Mouse (Mus musculus) gastrocnemius, postnatal 36 days (tissue): ENCODE measurements around the gene Pfkp. TPM values are rescaled to one million over a fixed set of nuclear protein-coding genes. Genes with fewer than 3 reads are reported as not detected.

Experiments used
- DNase-seq, 2 experiments: peaks; one replicate each; pipeline ENCODE4 v3.0.0; 2022
- intact Hi-C: fragments of 180-260 bp; cut with DNase I; formaldehyde crosslinking; loops from one replicate; pipeline ENCODE4 v1.15.1; 2025
- long read RNA-seq, 2 experiments: library from polyadenylated mRNA; stranded (forward); transcript quantifications; one replicate each; pipeline ENCODE4 v2.0.0; 2021
- total RNA-seq, 2 experiments: library from RNA; stranded (reverse); gene quantifications; 2 replicates each; pipeline ENCODE4 v1.2.3; 2021

The Pfkp gene
- total RNA-seq = 1 to 10 TPM; 3.5 to 5.4 TPM
- long read RNA-seq, experiment 1, full-length matches to known transcripts = 2 of 2 reads
- long read RNA-seq, experiment 1, partial matches to known transcripts = 0 of 2 reads
- long read RNA-seq, experiment 1, other reads (novel, unspliced or antisense) = 0 of 2 reads
- long read RNA-seq, experiment 2, full-length matches to known transcripts = 4 of 4 reads
- long read RNA-seq, experiment 2, partial matches to known transcripts = 0 of 4 reads
- long read RNA-seq, experiment 2, other reads (novel, unspliced or antisense) = 0 of 4 reads

DNA sequence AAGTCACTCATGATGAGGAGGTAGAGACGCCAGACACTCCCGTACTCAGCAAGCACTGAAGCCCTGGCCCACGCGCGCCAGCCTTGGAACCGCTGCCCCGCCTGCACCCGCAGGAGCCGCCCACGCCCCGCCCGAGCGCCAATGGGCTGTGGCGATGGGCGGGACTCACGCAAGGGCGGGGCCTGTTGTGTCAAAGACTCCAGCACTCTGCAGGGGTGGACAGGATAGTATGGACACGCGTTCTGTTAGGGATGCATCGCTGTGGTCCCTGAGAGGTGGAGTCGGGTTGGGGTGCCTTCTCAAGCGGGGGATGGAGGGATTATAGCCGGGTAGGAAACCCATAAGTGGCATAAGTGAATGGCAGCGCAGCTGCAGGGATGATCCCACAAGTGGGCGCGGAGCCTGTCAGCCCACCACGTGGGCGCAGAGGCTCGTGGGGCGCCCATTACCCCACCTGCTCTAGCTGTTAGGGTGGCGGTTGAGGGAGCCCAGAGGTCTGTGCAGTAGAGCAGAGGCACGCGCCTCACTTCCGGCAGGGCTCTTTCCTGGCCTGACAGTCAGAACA lies at the start of gene Pfkp:
Pfkp (minus strand) TSS at position 109 of the 565 bp plus-strand sequence.
- DNase-seq = peak; percentile 82 to 90
- intact Hi-C loops = no loop called here

DNA sequence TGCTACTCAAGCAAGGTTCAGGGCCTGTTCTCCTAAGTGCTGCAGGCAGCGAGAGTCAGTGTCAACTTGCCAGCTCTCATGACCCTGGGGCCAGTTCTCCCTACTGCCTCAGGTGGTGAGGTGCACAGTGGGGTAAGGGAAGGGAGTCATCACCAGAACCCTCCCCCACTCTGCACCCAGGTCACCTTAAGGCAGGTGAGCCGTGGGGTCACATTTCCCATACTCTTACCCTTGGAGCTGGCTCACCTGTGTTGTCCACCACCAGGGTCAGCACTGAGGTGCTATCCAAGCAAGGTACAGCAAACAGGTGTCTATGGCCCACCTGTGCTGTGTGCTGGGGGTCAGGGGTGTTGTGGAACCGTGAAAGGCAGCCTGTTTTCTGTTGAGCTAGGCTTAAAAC lies 42.0 kb upstream of the Pfkp start:
- DNase-seq = no peak
- intact Hi-C loops = no loop called here

DNA sequence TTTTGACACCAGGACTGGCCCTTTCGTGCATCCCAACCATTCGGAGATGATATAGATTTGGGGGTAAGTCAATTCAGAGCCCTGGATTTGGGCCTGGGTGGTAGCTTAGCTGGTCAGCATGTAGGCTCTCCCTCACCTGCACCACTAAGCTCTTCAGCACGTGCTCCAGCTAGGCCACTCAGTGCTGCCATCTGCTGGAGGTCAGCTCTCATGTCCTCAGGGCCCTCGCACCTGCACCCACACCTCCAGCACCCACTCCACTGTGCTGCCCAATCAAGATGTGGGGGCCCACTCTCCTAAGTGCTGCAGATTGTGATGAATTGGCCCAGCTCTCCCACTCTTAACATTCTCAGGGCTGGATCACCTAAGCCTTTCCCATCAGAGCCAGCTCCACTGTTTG lies 41.4 kb upstream of the Pfkp start:
- intact Hi-C loops = no loop called here
- peak in 1 of 2 experiments; percentile 18 for DNase-seq

DNA sequence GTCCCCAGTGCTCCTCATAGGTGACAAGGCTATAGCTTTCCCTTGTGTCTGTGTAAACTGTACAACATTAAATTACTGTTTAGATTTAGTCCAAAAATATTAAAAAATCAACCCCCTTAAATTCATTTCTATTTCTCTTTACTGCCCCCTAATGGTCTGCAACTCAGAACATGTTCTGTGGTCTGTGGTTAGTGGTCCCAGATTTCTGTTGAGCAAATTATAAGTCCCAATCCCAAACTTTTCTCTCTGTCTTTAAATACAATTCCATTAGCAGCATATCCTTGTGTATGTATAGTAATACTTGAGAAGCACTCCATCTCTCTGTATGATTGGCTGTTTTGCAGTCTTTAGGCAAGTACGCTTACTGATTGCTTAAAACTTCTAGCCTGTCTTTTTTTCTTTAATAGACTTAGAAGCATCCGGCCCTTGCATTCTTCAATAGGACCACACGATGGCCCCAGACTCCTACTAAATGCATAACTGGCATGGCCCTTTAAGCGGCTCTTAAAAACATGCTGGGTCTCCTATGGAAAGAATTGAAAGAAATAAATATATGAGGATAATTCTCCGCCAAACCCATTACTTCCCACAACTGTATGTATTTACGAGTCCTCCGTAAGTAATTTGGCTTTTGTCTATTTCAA lies 40.3 kb upstream of the Pfkp start:
- no peak for DNase-seq
- intact Hi-C loops = no loop called here

DNA sequence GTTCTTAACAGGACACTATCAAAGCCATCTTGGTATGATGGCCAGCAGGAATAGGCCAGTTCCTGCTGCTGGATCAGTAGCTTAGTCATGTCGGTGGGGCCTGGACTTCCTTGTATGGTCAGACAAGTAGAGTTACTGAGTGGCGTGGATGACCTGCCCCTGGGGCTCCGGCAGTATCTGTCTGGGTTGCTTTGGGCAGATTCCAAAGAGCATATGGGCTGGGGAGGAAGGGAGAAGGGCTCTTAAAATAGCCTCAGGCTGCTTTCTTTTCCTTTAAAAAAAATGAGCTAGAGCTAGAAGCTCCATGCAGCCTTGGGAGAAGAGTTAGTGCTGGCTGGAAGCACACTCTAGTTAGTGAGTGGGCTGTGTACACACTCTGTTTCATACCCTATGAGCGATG lies 18.3 kb upstream of the Pfkp start:
- no peak for DNase-seq
- intact Hi-C loops = no loop called here

DNA sequence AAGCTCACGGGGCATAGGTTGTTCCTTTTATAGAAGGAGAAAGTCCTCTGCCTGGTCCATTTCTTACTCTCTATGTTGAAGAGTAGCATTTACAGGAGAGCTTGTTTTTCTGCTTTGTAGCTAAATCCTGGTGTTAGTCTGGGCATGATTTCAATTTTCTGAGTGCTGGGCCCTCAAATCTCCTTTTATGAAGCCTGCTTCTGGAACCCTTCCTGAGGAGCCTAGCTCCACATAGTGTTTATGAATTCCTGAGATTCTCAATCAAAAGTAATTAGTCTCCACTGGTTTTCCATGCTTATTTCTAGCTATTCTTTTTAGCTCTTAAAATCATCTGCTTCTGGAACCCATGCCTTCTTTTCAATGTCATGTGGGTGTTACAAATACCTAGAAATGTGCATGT lies 16.9 kb upstream of the Pfkp start:
- intact Hi-C loops = no loop called here
- no peak for DNase-seq

DNA sequence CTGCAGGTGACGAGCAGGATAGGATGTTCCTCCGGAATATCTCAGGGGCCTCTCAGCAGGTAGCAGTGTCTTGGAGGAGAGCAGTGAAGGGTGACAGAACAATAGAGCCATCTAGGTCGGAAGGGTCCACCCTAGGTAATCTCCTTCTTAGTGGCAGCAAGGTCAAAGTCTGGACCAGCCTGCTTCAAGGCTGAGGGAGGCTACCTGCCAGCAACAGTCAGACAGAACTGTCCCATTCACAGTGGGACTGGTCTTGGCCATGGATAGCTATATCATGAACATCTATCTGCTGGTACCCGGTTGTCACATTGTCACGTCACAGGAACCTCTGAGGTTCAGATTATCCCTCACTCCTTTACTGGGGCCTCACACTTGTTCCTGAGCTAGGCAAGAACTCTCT lies 15.6 kb upstream of the Pfkp start:
- intact Hi-C loops = no loop called here
- DNase-seq = no peak

DNA sequence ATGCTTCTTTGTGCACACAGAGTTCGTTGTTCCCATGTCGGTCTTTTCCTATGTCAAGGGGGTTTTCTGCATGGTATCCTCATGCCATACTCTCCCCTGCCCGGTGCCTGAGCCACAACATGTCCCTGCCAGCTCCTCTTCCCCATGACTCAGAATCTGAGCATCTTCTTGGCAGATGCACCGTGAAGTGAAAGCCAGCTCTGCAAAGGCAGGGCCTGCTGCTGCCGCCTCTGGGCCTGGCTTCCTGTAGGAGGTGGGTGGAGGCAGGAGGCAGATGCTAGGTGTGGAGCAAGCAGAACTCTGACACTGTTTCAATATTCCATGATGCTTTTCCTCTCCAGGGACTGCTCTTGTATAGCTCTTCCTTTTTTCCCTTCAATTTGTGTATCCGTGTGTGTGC lies 10.7 kb upstream of the Pfkp start:
- no peak for DNase-seq
- intact Hi-C loops = no loop called here

DNA sequence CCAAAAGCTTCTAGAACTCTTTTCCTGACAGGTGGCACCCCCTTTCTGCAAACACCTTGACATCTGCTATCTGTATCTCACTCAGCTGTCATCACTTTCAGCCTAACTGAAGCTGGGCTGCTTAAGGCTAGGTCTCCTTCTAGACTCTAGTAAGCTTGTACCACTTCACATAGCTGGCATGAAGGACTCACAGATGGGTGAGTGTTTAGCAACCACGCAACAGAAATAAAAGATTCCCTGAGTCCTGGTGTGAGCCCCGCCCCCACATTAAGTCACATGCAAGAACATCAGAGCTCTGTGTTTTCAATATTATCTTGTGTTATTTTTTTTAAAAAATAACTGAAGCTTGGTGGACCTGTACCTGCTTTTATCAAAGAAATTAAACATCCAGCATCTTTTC lies 8.7 kb upstream of the Pfkp start:
- intact Hi-C loops = no loop called here
- no peak for DNase-seq

DNA sequence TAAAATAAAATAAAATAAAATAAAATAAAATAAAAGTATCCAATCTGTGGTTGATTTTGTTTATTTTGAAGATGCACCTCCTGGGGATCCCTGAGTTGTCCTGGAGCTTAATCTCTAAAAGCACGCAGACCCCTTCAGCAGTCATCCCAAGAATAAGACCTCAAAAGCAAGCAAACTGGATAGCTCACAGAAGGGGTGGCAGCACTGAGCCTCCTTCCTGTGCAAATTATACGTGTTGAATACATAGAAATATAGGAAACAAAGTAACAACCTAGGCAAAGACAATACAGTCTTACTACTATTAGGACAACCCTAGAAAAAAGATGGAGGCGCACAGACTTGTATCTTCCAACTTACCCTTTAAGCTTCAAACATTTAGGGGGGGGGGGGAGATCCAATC lies 965 bp upstream of the Pfkp start:
- DNase-seq = no peak
- intact Hi-C loops = no loop called here

DNA sequence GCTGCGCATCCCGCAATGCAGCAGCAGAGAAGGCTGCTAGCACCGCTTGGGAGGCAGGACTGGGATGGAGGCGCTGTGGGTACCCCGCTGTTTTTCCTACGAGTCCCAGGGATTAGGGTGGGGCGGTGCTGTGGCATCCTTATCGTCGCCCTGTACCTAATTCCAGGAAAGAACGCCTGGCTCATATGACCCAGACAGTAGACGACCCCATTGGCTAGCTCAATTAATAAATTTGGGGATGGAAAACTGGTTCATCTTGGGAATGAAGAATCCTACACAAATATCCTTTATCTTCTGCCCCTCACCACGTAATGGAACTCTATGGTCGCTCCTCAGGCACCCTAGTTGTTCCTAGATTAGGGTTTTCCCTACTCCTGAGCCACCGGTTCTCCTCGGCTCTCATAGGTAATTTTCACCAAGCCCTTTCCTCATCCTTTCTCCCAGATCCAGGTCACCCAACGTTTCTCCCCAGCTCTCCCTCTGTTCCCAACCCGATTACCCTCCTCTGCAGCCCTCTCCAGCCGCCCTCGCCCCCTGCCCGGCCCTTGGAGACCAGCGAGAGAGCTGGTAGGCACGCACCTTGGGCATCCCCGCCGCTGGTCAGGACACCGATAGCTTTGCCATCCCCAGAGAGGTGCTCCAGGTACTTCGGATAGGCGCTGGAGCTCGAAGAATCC lies 447 bp downstream of the Pfkp start:
- DNase-seq = no peak
- intact Hi-C loops = no loop called here

DNA sequence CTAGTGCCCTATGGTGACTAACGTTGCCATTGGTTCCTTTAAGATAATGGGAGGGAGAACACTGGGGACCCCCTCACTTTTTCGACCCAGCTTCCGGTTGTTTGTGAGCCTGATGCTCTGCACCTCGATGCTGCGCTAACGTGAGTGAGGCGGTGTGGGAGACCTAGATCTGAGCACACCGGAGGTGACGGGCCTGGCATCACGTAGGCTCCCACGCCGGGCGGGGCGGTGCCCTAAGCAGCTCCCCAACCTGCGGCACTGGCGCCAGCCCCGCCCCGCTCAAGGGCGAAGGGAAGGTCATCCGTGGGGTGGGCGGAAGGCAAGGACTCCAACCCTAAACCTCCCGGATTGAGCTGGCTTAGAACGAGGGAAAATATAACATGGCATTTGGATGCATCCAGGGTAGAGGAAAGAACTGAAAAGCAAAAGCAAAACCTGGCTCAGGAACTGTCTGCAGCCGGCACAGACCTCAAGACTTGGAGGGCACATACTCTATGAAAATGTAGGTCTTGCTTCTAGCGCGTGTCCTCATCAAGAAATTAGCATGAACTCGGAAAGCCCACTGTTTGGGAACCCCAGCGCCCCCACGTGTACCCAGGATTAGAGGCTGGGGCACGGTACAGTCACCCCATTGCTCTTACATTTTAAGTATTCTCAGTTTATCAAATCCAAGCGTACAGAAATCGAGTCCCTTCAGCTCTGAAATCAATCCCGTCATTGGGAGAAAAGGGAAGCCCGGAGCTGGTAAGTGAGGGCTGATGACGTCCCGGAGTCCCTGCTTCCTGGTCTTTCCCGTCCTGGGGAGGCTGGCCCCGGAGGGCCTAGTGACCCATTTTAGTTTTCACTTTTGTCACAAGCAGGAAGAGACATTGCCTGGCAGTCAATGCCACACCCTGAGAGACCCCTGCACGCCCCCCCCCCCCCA lies 1.2 kb downstream of the Pfkp start:
- intact Hi-C loops = no loop called here
- no peak for DNase-seq

DNA sequence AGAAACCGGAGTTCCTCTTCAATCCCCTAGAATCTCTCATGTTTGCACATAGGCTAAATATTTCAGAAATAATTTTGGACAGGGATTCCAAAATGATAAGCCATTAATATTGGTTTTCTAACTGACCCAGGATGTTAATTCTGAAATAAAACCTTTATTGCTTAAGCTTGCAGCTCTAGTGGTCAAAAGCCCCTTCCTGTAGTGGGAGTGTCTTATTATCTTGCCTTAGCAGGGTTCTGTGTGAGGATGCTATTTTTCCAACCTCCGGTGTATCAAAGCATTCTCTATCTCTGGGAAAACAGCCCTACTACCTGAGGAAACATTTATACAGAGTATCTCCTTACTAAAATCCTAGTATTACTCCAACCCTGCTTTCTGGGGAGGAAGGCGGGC lies 1.9 kb downstream of the Pfkp start:
- intact Hi-C loops = no loop called here
- no peak for DNase-seq

DNA sequence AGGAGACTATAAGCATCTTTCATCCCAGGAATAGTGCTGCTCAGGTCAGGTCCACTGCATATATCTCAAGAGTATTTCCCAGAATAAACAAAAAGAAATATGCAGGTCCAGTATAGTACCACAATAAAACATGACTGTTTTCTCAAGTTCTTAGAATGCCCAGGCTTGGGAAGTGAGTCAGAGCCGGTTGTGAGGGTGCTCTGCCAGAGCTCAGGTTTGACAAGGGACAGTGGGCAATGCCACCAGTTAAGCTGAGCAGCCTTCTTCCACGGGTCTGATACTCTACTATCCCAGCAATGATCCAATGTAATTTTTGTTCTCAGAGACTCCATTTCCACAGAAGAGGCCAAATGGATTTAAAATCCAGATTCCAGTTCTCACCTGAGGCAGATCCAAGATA lies 2.3 kb downstream of the Pfkp start:
- DNase-seq = no peak
- intact Hi-C loops = no loop called here

DNA sequence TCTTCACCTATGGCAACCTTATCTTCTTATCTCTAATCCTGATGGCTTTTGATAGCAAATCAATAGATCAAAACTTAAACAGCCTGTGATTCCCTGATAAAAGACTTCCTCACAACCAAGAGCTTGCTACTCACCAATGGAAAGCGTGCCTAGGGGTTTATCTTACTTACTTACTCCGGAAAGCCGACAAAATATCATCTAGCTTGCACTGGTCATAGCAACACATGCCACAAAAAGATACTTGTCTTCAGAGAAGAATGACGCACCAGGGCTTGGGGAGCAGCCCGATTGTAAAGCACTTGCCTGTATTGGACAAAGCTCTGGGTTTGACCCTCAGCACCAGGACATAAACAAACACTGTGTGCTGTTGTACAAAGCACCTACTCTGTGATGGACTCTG lies 4.6 kb downstream of the Pfkp start:
- intact Hi-C loops = no loop called here
- no peak for DNase-seq

DNA sequence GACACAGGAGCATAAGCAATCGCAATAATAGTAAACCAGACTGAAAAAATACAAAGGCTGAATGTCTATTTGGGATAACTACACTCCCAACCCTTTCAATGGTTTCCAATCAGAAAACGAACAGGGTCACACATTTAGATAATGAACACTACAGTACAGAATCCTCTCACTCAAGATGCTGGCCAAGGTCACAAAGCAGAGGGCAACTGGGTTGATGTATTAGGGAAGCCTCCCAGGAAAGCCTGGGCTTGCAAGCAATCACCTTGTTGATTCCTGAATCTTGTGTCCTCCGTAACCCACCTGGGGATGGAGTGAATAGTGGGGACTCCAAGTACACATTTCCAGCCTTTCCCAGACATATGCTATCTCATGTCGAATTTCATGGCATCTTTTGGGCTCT lies 5.6 kb downstream of the Pfkp start:
- no peak for DNase-seq
- intact Hi-C loops = no loop called here

DNA sequence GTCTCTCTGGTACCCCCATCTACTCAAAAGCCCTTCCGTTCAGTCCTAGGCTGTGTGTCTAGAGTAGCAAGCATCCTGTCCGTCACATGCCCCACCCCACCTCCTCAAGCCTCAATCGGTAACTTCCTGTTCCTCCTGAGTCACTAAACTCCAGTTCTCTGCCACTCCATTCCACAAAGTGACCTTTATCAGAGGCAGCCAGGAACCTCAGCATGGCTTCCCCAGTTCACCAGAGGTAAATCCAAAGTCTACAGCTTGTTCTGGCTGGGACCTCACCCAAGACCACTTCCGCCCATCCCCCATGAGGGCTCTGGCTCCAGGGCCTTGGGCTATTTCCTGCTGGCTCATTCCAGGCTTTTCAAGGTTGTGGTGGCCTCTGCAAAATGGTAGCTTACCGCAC lies 6.1 kb downstream of the Pfkp start:
- intact Hi-C loops = no loop called here
- DNase-seq = no peak

DNA sequence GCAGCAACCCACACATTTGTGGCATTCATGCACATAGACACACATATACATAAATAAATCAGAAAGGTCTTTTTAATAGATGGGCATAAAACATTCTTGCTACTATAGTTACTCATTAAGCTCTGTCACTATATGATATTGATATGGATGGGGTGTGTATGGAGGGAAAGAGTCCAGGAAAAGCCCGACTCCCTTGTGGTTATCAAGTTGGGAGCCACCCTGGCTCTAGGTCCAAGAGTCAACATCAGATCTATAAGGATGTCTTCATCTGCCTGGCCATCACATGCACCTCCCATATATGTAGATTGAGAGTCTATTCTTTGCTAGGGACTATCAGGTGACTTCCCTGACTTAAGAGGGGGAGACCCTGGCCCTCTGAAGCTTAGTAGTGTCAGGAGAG lies 7.1 kb downstream of the Pfkp start:
- intact Hi-C loops = no loop called here
- DNase-seq = no peak

DNA sequence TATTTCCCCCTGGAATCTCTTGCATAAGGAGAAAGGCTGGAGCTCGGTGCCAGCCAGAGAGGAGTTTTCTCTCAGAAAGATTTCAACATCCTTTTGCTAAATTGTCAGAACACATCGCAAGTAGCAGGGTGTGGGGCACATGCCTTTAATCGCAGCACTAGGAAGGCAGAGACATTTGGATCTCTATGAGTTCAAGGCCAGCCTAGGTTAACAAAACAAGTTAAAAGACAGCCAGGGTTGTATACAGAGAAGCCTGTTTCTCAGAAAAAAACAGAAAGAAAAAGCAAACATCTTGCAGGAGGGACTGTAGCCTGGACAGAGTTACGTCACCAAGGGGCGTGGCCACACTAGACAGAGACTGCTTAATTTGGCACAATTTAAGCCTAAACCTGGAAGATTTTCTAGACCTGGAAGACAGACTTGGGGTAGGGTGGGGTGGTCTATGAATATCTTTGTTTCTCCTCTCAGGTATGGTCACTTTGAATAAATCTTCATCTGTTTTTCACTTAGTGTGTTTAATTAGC lies 9.0 kb downstream of the Pfkp start:
- intact Hi-C loops = no loop called here
- no peak for DNase-seq

DNA sequence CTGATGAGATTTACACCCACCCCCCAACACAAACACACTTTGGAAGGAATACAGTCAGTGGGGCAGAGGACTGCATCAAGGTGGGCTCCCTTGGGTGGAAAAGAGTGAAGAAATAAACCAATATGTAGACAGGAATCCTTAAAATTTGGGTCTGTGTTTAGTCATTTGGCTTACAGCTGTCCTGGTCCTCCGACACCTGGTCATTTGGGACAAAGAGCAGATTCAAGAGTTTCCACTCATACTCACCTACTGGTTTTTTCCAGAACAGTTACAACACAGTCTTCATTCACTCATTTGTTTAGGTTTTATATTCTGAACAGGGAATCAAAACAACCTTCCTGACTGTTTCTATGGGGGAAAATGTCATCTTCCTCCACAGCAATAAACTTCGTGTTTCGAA lies 9.6 kb downstream of the Pfkp start:
- no peak for DNase-seq
- intact Hi-C loops = no loop called here

DNA sequence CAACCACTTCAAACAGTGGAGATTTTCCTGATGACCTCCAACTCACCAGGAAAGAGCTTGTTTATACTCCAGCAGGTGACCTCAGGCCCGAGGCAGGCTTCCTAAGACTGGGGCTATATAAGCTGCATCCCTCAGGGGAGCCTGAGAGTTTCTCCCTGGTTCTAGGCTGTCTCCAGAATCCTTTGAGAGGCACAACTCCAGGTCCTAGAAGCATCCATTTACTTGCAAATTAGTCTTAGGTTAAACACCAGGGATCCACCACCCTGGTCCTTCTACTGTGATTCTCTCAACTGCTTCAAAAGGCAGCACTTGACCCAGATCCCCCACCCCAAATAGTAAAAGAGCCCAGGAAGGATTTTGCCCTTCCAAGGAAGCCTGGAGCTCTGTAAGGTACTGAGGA lies 10.2 kb downstream of the Pfkp start:
- no peak for DNase-seq
- intact Hi-C loops = no loop called here
